Mouse (Mus musculus) neural tube, embryonic 10.5 days (tissue): ENCODE measurements around the gene Txnl4b.
A peak's percentile ranks its signal among the peaks of the same experiment; 100 is the strongest.

Experiments
- DNase-seq: peaks from one replicate; pipeline ENCODE4 v3.0.0-alpha.2; 2017; ENCODE audit warnings: low spot score; ENCODE audit errors: extremely low spot score

Txnl4b gene

GRCm38 (mm10) chr8:109565498-109566333 is at the start of gene Txnl4b, which contains the start of gene Dhx38:
TSS of gene Txnl4b (plus strand) at chr8:109565892.
TSS of gene Dhx38 (minus strand) at chr8:109565861.
- DNase-seq = peak; percentile 97

- DNase-seq = no peak
These were observed 41.7 kb upstream of the Txnl4b start for GRCm38 (mm10) chr8:109524008-109524407.

- DNase-seq = peak; percentile 45
These were observed 30.3 kb upstream of the Txnl4b start for GRCm38 (mm10) chr8:109535140-109535990.

- DNase-seq = peak; percentile 89
These were observed 29.0 kb upstream of the Txnl4b start for GRCm38 (mm10) chr8:109536703-109537102.

GRCm38 (mm10) chr8:109542165-109542564 is 23.5 kb upstream of the Txnl4b start:
- DNase-seq = no peak

GRCm38 (mm10) chr8:109542748-109543519 is 22.8 kb upstream of the Txnl4b start:
- DNase-seq = no peak

GRCm38 (mm10) chr8:109544049-109544448 is 21.6 kb upstream of the Txnl4b start:
- DNase-seq = no peak

GRCm38 (mm10) chr8:109551663-109552062 is 14.0 kb upstream of the Txnl4b start:
- peak; percentile 28 for DNase-seq

- DNase-seq = no peak
These were observed 1.8 kb upstream of the Txnl4b start for GRCm38 (mm10) chr8:109563881-109564280.

- DNase-seq = no peak
These were observed 926 bp upstream of the Txnl4b start for GRCm38 (mm10) chr8:109564766-109565165.

GRCm38 (mm10) chr8:109571139-109571538 is 5.4 kb downstream of the Txnl4b start:
- no peak for DNase-seq

GRCm38 (mm10) chr8:109576311-109576710 is 10.6 kb downstream of the Txnl4b start:
- no peak for DNase-seq

GRCm38 (mm10) chr8:109578900-109579301 is 13.2 kb downstream of the Txnl4b start, which contains the start of gene Hp:
TSS of gene Hp (minus strand) at chr8:109579172.
- DNase-seq = no peak

GRCm38 (mm10) chr8:109584293-109584692 is 18.6 kb downstream of the Txnl4b start:
- no peak for DNase-seq

GRCm38 (mm10) chr8:109584830-109585229 is 19.1 kb downstream of the Txnl4b start:
- no peak for DNase-seq

- no peak for DNase-seq
These were observed 20.0 kb downstream of the Txnl4b start for GRCm38 (mm10) chr8:109585652-109586051.

GRCm38 (mm10) chr8:109586972-109587504 is 21.3 kb downstream of the Txnl4b start:
- no peak for DNase-seq

GRCm38 (mm10) chr8:109590901-109591300 is 25.2 kb downstream of the Txnl4b start:
- no peak for DNase-seq

GRCm38 (mm10) chr8:109591367-109591766 is 25.7 kb downstream of the Txnl4b start:
- no peak for DNase-seq

- DNase-seq = no peak
These were observed 26.5 kb downstream of the Txnl4b start for GRCm38 (mm10) chr8:109592164-109592563.
